Mouse (Mus musculus) neural tube, embryonic 15.5 days (tissue): Measurements from ENCODE around the gene Tarbp2. TPM values are rescaled to one million over a fixed set of nuclear protein-coding genes. Genes with fewer than 3 reads are reported as not detected.

ENCODE experiments used
- ATAC-seq: fragments of 200-750 bp; cut with Nextera tagmentation; 2 replicates; pipeline ENCODE4 v1.8.0; 2017; ENCODE audit warnings: mild to moderate bottlenecking, moderate TSS enrichment, moderate library complexity; ENCODE audit not compliant: low FRiP score
- H3K27ac ChIP-seq: fragments of 300-500 bp; sonication (generic); replicated peaks from 2 replicates; pipeline ENCODE4 v1.5.1; 2015; ENCODE audit warnings: mild to moderate bottlenecking, inconsistent platforms
- H3K27me3 ChIP-seq: fragments of 300-500 bp; sonication (generic); replicated peaks from 2 replicates; pipeline ENCODE4 v1.6.1; 2015; ENCODE audit warnings: inconsistent platforms
- H3K36me3 ChIP-seq: fragments of 300-500 bp; sonication (generic); 2 replicates; pipeline ENCODE4 v1.6.1; 2015; ENCODE audit warnings: inconsistent platforms
- H3K4me1 ChIP-seq: fragments of 300-500 bp; sonication (generic); 2 replicates; pipeline ENCODE4 v1.6.1; 2015; ENCODE audit warnings: inconsistent platforms
- H3K4me2 ChIP-seq: fragments of 300-500 bp; sonication (generic); 2 replicates; pipeline ENCODE4 v1.6.1; 2015; ENCODE audit warnings: inconsistent platforms, mild to moderate bottlenecking, moderate library complexity
- H3K4me3 ChIP-seq: fragments of 300-500 bp; sonication (generic); replicated peaks from 2 replicates; pipeline ENCODE4 v1.5.1; 2015; ENCODE audit warnings: mild to moderate bottlenecking, inconsistent platforms
- H3K9ac ChIP-seq: fragments of 300-500 bp; sonication (generic); replicated peaks from 2 replicates; pipeline ENCODE4 v1.6.1; 2015; ENCODE audit warnings: mild to moderate bottlenecking, inconsistent platforms
- H3K9me3 ChIP-seq: fragments of 300-500 bp; sonication (generic); replicated peaks from 2 replicates; pipeline ENCODE4 v1.6.1; 2016; ENCODE audit warnings: inconsistent platforms
- WGBS: fragments of 180-500 bp; shearing (Covaris S2); methylation state at CpG from one replicate; pipeline ENCODE4 v1.1.7; 2015; ENCODE audit warnings: mixed read lengths; 5-methylcytosine and 5-hydroxymethylcytosine counted together
- polyA plus RNA-seq: library from polyadenylated mRNA; unstranded; fragments of >200 nt; fragmentation: Nextera tagmentation; extraction: Ambion mirVana; gene quantifications from 2 replicates; pipeline ENCODE4 v1.2.1, GENCODE M21; 2015

The Tarbp2 gene
- polyA plus RNA-seq, 1 experiment from 2014 or later = 93.7 TPM

DNA sequence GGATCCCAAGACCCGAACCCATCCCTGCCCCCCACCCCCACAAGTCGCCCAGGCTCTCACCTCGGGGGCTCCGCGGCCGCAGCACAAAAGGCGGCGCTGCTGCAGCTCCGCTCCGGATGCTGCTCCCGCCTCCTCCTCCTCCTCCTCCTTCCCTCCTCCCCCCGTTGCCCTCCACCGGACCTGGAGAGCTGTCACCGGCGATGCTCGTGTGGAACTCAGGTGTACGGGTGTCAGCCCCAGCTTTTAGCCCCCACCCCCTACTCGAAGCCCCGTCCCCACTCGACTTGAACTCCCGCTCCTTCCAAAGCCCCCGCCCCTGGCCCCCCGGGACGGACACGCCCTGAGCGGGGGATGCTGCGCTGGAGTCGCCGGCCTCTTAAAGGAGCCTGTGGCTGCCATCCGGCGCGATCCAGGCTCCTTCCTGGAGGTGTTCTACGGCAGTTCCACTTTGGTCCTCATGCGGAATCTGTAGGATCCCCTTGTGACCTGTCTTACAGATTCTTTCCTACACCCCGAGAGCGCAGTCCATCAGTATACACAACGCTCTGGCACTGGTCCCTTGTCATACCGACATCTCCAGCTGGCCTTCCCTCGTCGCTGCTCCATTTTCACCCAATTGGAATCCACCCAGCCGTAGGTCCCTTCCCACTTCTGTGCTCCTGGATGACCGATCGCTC, 1.1 kb upstream of the Tarbp2 start, which contains the start of gene Map3k12:
TSS of gene Map3k12 (minus strand) at position 337 of the 677 bp plus-strand sequence.
- peak within 1 kb of the TSS; percentile 66 for H3K4me3 ChIP-seq
- peak; percentile 13; the same call in 1 of the 2 replicates for ATAC-seq
- no peaks in the 10 kb centered on the region for H3K9me3 ChIP-seq
- H3K27ac ChIP-seq = peak within 1 kb of the TSS; percentile 100
- peak within 1 kb of the TSS; percentile 85 for H3K9ac ChIP-seq
- H3K27me3 ChIP-seq = no peaks in the 10 kb centered on the region
- under 1% methylated on average over 43 of the region's 43 CpGs for WGBS
- H3K4me2 ChIP-seq = peak within 1 kb of the TSS; percentile 78
- peaks cover 63% of the 10 kb centered on the region for H3K4me1 ChIP-seq
- H3K36me3 ChIP-seq = peaks cover 7% of the 10 kb centered on the region; the same call in 1 of the 2 replicates

DNA sequence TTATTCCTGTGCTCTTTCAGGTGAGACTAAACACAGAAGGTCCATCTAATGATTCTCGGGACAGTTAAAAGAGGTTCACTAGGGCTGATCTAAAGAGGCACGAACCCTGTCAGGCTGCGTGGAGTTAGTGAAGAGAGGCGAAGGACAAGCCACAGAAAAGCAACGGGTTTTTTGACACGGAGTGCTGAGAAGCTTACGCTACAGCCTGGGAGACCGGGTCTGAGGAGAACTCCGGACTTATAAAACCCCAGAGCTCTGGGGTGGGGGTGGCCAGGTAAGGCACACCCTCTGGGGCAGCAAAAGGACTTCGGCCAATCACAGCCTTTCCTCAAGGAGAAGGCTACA, 389 bp upstream of the Tarbp2 start:
- WGBS = 0% methylated on average over 10 of the region's 10 CpGs
- Histone ChIP-seq H3K4me3 (peak overlapping the region; percentile 66), H3K9me3 (no peaks in the 10 kb centered on the region), H3K4me1 (peaks cover 55% of the 10 kb centered on the region), H3K4me2 (peak overlapping the region; percentile 78), H3K36me3 (peaks cover 14% of the 10 kb centered on the region), H3K27ac (peak overlapping the region; percentile 100), H3K9ac (peak overlapping the region; percentile 85), H3K27me3 (no peaks in the 10 kb centered on the region)
- ATAC-seq = no peak

DNA sequence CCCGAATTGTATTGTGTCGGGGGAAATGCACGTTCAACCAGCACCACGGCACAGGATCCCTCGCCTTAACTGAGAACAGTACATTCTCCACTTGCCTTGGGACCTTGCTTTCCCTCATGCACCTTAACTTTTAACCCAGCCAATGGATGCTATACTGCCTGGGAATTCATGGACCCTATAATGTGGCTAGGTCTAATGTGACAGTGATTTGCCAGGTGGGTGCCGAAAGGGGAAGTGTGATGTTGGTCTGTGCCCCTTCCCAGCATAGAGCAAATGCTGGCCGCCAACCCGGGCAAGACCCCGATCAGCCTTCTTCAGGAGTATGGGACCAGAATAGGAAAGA, 838 bp downstream of the Tarbp2 start:
- Histone ChIP-seq H3K9ac (peak overlapping the region; percentile 76), H3K27me3 (no peaks in the 10 kb centered on the region), H3K9me3 (no peaks in the 10 kb centered on the region), H3K36me3 (peaks cover 16% of the 10 kb centered on the region), H3K4me3 (peak overlapping the region; percentile 66), H3K4me2 (peak overlapping the region; percentile 78), H3K4me1 (peaks cover 46% of the 10 kb centered on the region), H3K27ac (peak overlapping the region; percentile 100)
- 18% methylated on average over 9 of the region's 9 CpGs for WGBS
- no peak for ATAC-seq

DNA sequence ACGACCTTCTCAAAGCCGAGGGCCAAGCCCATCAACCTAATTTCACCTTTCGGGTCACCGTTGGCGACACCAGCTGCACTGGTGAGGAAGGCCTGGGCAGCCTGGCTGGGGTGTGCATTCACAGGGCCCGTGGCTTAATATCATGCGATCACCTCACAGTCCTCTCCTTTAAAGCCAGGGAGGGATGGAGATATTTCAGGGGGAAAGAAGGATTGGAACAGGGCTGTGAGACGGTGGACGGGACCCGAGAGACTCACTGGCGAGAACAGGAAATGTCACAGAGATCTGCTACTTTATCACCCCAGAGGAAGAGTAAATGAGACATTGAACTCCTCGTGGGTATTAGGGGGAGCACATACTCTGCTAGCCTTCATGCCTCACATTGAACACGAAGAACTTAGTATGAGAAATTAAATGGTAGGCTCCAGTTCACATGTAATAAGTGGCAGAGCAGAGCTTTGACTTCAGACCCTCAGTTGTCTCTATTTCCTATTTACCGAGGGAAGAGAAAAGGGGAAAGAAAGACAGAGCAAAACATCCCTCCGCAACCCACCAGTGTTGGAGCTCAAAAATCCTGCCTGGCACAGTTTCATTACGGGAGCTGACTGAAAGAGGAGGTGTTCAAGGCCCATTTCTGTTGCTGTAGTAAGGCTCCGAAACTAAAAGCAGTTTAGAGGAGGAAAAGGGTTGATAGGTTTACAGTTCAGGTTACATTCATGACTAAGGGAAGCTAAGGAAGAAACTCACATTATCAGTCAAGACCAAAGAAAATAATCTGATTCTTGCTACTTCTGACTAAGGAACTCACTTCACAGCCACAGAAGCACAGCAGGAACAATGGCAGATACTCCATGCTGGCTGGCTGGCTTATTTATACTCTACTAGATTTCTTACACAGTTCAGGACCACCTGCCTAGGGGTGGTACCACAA, 1.5 kb downstream of the Tarbp2 start:
- Histone ChIP-seq H3K9me3 (no peaks in the 10 kb centered on the region), H3K27ac (peak overlapping the region; percentile 100), H3K4me2 (peak overlapping the region; percentile 78), H3K27me3 (no peaks in the 10 kb centered on the region), H3K9ac (peak overlapping the region; percentile 76), H3K36me3 (peaks cover 23% of the 10 kb centered on the region), H3K4me3 (peak overlapping the region; percentile 66), H3K4me1 (peaks cover 47% of the 10 kb centered on the region)
- ATAC-seq = no peak
- WGBS = 56% methylated on average over 17 of the region's 17 CpGs

DNA sequence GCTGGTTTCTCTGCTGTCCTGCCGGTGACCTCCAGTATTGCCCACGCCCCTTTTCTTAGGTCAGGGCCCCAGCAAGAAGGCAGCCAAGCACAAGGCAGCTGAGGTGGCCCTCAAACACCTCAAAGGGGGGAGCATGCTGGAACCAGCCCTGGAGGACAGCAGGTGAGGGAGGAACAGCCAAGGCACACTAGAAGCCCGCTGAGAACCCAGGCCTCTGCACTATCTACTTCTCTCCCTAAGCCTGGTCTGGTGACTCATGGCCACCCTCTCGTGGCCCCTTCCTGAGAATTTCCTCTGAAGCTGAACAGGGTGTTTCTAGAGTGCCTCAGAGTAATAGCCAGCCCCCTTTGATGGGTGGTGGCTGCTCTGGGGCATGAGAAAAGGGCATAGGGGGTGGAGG, 2.4 kb downstream of the Tarbp2 start:
- 94% methylated on average over 4 of the region's 4 CpGs for WGBS
- no peak overlapping the region for H3K27ac ChIP-seq
- peaks cover 47% of the 10 kb centered on the region for H3K4me1 ChIP-seq
- no peak for ATAC-seq
- H3K36me3 ChIP-seq = peaks cover 23% of the 10 kb centered on the region
- H3K27me3 ChIP-seq = no peaks in the 10 kb centered on the region
- no peak overlapping the region for H3K4me3 ChIP-seq
- H3K9ac ChIP-seq = no peak overlapping the region
- H3K9me3 ChIP-seq = no peaks in the 10 kb centered on the region
- H3K4me2 ChIP-seq = no peak overlapping the region

DNA sequence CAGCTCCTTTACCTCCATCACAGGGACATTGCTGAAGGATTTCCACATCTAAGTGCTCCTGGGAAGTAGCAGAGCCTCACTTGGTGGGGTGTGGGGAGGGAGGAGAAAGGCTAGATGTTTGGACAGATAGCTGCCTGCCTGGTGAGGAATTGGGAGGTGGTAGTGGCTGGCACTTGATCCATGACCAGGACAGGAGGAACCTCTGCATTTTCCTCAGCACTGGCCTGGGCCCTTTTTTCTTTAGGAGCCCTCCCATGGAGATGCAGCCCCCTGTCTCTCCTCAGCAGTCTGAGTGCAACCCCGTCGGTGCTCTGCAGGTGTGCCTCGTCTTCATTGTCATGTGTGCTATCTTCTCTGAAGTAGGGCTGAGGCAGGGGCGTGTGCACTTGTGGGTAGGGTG, 3.5 kb downstream of the Tarbp2 start:
- Histone ChIP-seq H3K9ac (no peak overlapping the region), H3K4me1 (peaks cover 40% of the 10 kb centered on the region), H3K9me3 (no peaks in the 10 kb centered on the region), H3K36me3 (peaks cover 23% of the 10 kb centered on the region), H3K4me2 (no peak overlapping the region), H3K27me3 (no peaks in the 10 kb centered on the region), H3K27ac (no peak overlapping the region), H3K4me3 (no peak overlapping the region)
- WGBS = 88% methylated on average over 4 of the region's 4 CpGs
- no peak for ATAC-seq

DNA sequence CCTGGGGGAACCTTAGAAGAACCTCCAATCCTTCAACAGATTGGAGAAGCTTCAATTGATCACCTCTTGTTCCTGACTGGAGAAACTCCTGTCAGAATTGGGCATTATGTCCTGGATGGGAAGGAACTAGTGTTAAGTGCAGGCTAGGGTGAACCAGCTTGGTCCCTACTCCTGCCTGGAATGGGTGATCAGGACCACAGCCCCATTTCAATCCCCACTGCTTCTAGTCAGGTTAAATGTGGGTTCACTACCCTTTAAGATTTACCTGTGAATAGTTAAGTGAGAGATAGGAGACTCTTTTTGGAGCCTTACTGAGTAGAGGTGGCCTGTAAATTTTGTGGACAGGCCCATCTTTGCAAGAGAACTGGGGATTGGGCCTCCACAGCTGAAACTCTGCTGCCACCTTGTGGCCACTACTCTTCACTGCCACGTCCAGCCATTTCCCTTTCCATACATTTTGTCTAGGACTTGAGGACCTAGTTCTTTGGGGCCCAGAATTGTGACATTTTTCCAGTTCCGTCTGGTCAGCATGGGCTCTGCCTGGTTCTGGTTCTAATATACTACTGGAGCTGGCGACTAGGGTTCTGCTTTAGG, 7.0 kb downstream of the Tarbp2 start, which contains the start of gene Npff:
TSS of gene Npff (minus strand) at position 51 of the 594 bp plus-strand sequence.
- H3K9ac ChIP-seq = peak within 1 kb of the TSS; percentile 4
- H3K4me2 ChIP-seq = peak within 1 kb of the TSS; percentile 20
- H3K27me3 ChIP-seq = no peaks in the 10 kb centered on the region
- no peak within 1 kb of the TSS for H3K4me3 ChIP-seq
- peak within 1 kb of the TSS; percentile 78 for H3K27ac ChIP-seq
- no peaks in the 10 kb centered on the region for H3K9me3 ChIP-seq
- peaks cover 49% of the 10 kb centered on the region for H3K36me3 ChIP-seq
- ATAC-seq = peak; percentile 39
- 7% methylated on average over 3 of the region's 3 CpGs for WGBS
- peaks cover 28% of the 10 kb centered on the region for H3K4me1 ChIP-seq

DNA sequence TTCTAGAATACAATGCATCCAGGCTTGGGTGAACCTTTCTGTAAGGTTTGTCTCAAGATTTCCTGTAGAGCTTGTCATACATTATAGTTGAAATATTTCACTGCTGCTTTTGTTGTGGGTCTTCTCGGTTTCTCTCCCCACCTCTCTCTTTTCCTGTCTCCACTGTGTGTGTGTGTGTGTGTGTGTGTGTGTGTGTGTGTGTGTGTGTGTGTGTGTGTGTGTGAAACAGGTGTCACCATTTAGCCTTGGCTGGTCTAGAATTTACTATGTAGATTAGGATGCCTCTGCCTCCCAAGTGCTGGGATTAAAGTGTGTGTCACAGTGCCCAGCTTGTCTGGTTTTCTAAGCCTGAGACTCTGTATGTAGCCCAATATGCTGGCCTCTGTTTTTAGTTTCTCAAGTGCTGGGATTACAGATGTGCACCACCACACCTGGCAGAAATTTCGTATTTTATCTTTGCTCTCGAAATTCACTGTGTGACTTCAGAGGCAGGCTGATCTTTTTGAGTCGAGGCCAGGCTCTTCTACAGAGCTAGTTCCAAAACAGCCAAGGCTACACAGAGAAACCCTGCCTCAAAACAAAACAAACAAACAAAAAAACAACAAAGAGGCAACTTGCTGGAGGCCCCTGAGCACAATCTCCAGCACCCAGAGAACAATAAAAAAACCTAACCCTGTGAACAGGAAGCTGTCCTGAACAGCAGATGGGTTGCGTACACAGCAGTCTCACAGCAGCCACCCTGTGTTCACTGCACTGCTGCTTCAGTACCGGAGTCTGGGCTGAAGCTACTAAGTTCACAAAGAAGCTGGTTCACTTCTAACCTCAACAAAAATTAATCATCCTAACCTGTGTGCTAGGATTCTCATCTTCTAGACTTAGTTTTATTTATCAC, 8.4 kb downstream of the Tarbp2 start:
- no peak for ATAC-seq
- no peak overlapping the region for H3K9ac ChIP-seq
- peaks cover 56% of the 10 kb centered on the region for H3K36me3 ChIP-seq
- no peaks in the 10 kb centered on the region for H3K27me3 ChIP-seq
- peaks cover 20% of the 10 kb centered on the region for H3K4me1 ChIP-seq
- no peak overlapping the region for H3K4me3 ChIP-seq
- no peak overlapping the region for H3K27ac ChIP-seq
- no peak overlapping the region for H3K4me2 ChIP-seq
- 86% methylated on average over 6 of the region's 6 CpGs for WGBS
- no peaks in the 10 kb centered on the region for H3K9me3 ChIP-seq

DNA sequence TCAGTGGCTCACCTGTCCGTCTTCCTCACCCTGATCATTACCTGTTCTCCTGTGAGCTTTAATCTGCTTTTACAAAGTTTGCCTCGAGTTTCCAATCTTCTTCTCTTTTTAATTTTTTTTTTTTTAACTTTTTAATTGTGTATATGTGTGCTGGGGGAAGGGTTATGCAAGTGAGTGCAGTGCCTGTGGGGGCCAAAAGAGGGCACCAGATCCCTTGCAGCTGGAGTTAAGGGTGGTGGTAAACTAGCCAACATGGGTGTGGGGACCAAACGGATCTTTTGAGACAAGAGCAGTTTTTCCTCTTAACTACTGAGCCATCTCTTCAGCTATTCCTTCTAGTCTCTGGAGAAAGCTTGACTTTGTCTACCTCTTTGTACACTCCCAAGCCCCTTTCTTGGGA, 9.9 kb downstream of the Tarbp2 start:
- Histone ChIP-seq H3K4me1 (peaks cover 20% of the 10 kb centered on the region), H3K36me3 (peaks cover 55% of the 10 kb centered on the region), H3K4me3 (no peak overlapping the region), H3K4me2 (no peak overlapping the region), H3K27me3 (no peaks in the 10 kb centered on the region), H3K27ac (no peak overlapping the region), H3K9ac (no peak overlapping the region), H3K9me3 (no peaks in the 10 kb centered on the region)
- WGBS = 79% methylated on average over 3 of the region's 3 CpGs
- no peak for ATAC-seq

DNA sequence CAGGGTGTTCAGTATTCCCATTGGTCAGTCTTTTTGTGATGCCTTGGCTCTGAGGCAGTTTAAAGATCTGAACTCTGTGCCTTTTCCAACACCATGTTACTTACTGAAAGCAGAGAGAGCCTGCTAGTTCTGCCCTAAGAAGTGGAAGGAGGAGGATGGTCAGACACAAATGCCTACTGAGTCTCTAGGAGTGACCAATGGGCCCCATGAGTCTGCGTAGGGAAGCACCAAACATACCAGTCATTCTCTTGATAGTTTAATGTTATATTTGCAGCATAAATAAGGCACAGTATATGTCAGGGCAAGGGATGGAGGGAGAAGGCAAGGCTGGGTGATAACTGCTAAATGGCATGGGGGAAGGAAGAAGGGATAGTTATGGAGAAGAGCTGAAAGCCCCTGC, 10.4 kb downstream of the Tarbp2 start:
- Histone ChIP-seq H3K4me2 (no peak overlapping the region), H3K36me3 (peaks cover 59% of the 10 kb centered on the region), H3K9me3 (no peaks in the 10 kb centered on the region), H3K27ac (no peak overlapping the region), H3K9ac (no peak overlapping the region), H3K27me3 (no peaks in the 10 kb centered on the region), H3K4me1 (peaks cover 20% of the 10 kb centered on the region), H3K4me3 (no peak overlapping the region)
- 95% methylated on average over 1 of the region's 1 CpGs for WGBS
- no peak for ATAC-seq

DNA sequence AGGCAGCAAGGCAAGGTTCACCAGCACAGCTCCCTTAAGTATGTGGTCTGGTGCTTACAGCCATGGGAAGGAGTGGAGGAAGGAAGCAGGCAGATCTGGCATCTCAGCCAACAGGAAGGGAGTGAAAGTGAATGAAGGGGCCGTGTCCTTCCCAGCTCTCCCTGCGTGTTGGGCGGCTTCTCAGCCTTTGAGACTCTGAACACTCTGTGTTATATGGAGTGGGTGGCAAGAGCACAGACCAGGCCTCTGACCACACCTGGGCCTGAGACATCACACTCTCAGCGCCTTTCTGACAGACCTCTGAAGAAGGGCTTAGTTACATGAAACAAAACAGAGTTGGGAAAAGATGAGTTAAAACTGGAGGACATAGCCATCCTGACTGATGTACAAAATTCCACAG, 12.6 kb downstream of the Tarbp2 start:
- no peak for ATAC-seq
- H3K4me1 ChIP-seq = no peaks in the 10 kb centered on the region
- WGBS = 91% methylated on average over 4 of the region's 4 CpGs
- H3K4me3 ChIP-seq = no peak overlapping the region
- no peak overlapping the region for H3K27ac ChIP-seq
- H3K9ac ChIP-seq = no peak overlapping the region
- peaks cover 63% of the 10 kb centered on the region for H3K36me3 ChIP-seq
- no peak overlapping the region for H3K4me2 ChIP-seq
- H3K27me3 ChIP-seq = no peaks in the 10 kb centered on the region
- no peaks in the 10 kb centered on the region for H3K9me3 ChIP-seq
